Mouse (Mus musculus): Measurements from ENCODE around the gene Slc16a7.
A peak's percentile ranks its signal among the peaks of the same experiment; 100 is the strongest.

Gene Slc16a7

DNA sequence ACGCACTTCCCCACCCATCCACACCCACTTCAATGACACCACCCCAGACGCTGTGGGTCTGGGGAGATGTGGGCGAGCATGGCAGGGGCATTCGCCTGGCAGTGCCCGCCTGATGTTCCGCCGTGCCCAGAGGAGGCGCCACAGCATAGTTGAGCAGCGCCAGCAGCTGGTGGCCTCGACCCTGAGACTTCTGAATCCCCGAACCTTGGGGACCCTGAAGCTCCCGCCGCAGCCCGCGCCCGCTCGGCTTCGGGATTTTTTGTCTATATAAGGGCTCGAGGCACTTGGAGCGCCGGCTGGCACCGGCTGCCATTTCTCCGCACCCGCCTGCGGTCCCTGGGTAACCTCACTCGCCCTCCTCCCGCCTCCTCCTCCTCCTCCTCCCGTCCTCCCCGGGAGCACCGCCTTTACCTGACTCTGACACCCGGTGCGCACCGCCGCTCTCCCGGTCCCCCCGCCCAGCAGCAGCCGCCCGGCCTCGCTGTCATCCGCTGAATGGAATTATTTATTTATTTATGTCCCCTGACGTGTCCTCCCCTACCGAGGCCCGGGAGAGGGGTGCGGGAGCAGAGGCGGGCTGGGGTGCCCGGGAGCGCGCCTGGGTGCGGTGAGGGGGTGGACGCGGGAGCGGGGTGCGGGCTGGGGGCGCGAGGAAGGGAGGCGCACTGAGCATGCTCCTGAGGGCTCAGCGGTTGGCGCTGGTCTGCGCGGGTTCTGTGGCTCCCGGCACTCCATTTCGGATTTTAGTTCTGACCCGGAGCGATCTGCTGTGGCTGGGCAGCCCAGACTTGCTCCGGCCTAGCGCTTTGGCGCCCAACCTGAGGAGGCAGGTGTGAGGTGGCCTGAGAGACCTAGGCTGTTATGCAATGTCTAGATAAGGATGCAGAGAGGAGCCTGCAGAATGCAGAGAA lies at the start of gene Slc16a7:
Gene Slc16a7, minus strand, starts transcription at position 590 of the 911 bp plus-strand sequence.
- peak; percentile 61 to 80 for DNase-seq (ENCODE audit: low spot score in 2 of 2)

- no peak for DNase-seq (ENCODE audit: low spot score in 2 of 2)
Observed at GRCm38 (mm10) chr10:125418795-125419194, 29.5 kb upstream of the Slc16a7 start.

- no peak for DNase-seq (ENCODE audit: low spot score in 2 of 2)
Observed at GRCm38 (mm10) chr10:125399796-125400195, 10.5 kb upstream of the Slc16a7 start.

DNA sequence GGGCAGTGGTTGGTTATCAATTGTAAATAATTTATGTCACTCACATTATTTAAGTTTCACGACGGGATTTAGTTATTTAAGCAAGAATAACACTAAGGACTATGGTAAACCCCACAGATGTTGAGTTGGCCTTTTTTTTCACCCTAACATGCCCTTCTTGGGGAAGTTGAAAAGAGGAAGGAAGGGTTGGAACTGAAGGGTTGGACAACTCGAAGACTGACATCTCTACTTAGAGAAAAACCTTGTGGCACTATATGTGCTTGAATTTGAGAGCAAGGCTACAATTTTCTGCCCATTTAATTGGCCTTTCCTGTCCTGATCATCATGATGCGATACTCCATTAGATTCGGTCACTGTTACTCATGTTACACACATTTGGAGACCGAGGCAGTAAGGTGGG lies 746 bp upstream of the Slc16a7 start:
- no peak for DNase-seq (ENCODE audit: low spot score in 2 of 2)

- peak in 1 of 2 experiments; percentile 61 for DNase-seq (ENCODE audit: low spot score in 2 of 2)
Observed at GRCm38 (mm10) chr10:125388481-125388875, 787 bp downstream of the Slc16a7 start.

DNA sequence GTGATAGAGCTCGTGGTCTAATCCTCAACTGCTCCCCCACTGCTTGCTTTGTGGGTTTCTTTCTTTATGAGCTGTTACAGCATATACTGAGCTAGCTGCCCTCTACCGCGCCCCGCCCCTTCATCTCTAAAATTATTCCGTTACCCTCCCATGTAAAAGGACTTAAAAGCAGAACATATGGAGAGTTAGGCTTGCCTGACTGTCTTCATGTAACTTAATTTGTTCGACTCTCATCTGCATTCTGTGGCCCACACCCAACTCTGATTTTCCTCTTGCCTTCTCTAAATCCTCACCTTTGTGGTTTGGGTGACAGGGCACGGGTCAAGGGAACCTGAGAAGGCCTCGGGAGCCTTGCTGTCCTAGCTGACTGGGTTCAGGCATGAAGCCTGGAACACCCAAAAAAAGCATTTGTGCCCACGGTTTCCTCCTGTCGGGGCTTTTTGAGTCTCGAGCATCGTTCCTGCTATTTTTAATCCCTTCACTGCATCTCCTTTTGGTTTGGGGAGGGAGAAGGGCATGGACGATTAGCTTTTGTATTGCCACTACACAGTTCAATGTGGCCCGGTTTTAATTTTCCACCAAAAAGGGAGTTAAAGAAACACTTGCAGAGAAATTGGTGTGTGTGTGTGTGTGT lies 1.4 kb downstream of the Slc16a7 start:
- DNase-seq (ENCODE audit: low spot score in 2 of 2), result peak in 1 of 2 experiments; percentile 60

GRCm38 (mm10) chr10:125375526-125375925 lies 13.7 kb downstream of the Slc16a7 start:
- no peak for DNase-seq (ENCODE audit: low spot score in 2 of 2)

DNA sequence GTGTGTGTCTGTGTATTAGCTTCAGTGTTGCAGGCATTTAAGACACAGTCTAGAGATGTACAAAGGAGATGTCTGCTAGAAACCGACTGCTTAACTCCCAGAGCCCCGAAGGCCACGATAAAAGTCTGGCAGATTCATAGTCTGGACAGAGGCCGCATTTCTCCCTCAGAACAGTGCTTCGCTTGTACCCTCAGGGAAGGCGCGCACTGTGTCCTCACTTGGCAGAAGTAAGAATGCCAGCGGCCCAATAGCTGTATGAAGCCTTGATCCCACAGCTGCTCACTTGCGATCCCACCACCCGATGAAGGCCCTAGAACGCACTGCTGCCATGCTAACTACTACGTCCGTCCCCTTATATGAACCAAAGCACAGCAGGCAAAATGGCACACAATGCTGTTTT lies 16.6 kb downstream of the Slc16a7 start:
- DNase-seq (ENCODE audit: low spot score in 2 of 2), result no peak

GRCm38 (mm10) chr10:125371451-125371850 lies 17.8 kb downstream of the Slc16a7 start:
- no peak for DNase-seq (ENCODE audit: low spot score in 2 of 2)

DNA sequence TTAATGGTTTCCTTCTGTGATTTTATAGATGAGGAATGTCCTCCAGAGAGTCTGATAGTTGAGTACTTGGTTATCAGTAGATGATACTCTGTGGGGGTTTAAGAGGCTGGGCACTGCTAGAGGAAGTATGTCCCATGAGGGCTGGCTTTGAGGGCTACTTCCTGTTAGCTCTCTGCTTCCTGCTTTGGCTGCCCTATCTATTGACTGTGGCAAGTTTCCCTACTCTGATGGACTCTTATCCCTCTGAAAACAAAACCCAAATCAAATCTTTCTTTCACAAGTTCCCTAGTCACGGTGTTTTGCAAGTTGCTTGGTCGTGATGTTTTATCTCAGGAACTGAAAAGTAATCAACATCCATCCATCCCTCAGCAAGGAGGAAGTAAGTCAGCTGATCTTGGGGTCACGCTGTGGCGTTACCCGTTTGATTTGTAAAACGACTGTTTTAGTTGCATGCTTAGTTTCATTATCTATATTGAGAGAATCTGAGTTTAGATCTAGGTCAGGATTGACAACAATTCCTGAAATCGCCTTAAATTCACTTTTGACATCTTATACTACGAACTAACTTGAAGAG lies 19.1 kb downstream of the Slc16a7 start:
- DNase-seq (ENCODE audit: low spot score in 2 of 2), result peak in 1 of 2 experiments; percentile 22

- no peak for DNase-seq (ENCODE audit: low spot score in 2 of 2)
Observed at GRCm38 (mm10) chr10:125358479-125358878, 30.8 kb downstream of the Slc16a7 start.

DNA sequence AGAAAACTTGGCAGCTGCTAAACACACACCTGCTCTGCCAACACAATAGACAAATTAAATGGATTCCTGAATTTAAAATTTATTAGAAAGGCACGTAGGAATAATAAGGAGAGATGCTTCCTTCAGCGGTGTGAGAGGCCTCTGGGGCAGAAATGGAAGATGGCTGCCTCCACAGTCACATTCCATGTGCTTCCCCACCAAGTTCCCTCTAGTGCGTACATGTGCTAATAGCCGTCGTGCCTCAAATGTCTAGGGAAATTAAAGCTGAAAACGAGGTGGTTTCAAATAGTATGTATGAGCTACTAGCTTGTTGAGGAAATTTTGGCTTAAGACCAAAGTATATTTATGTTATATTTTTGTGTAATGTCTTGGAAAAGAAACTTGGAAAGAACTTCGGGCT lies 36.5 kb downstream of the Slc16a7 start:
- DNase-seq (ENCODE audit: low spot score in 2 of 2), result no peak

DNA sequence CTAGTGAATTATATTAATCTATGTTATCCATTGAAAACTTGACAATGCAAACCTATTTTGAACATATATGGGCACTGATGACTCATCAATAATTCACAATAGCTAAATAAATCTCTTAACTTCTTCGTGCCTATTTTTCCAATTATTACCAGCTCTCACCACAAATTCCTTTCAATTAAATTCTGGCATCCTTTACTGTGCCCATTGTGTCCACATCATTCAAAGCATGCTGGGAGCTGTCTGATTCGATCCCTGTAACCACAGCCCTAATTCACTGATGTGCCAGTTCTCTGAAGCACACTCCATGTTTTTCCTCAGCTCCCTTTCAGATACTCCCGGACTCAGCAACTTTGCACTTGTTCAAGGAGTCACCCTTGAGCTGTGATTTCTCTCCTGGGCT lies 41.1 kb downstream of the Slc16a7 start:
- no peak for DNase-seq (ENCODE audit: low spot score in 2 of 2)

- DNase-seq (ENCODE audit: low spot score in 2 of 2), result no peak
Observed at GRCm38 (mm10) chr10:125347149-125347548, 42.1 kb downstream of the Slc16a7 start.

GRCm38 (mm10) chr10:125346364-125346763 lies 42.9 kb downstream of the Slc16a7 start:
- no peak for DNase-seq (ENCODE audit: low spot score in 2 of 2)

DNA sequence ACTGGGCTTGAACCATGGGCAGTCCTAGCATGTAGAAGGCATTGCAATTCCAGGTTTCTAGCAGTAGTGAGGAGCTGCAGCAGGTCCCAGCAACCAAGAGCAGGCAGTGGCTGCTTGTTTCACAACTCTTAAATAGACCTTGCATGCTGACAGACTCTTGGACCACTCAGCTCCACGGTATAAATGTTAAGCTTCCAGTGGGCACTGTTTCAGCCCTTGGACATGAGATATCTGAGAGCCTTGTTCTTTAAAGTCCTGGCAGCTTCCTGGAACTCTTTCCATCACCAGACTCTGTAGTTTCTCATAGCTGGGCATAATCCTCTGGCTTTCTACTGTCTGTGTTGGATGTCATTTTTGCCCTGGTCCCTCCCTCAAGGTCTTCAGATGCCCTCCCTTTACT lies 43.7 kb downstream of the Slc16a7 start:
- DNase-seq (ENCODE audit: low spot score in 2 of 2), result no peak

DNA sequence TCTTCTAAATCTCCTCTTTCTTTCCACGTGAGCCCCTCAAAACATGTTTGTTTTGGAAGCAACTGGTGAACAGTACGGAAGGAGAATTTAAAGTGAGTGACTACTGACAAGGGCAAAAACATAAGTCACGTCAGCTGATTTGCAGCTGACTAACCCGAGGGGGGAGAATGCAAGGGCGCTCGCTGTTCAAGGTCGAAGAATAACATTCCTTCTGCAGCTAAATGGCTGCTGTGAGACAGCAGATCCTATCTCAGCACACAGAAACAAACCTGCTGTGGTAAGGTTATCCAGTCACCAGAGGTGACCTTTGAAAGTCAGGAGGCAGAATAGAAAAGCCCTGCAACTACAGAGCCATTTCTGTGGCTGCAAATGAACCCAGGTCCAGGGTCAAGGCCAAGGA lies 47.1 kb downstream of the Slc16a7 start:
- no peak for DNase-seq (ENCODE audit: low spot score in 2 of 2)

GRCm38 (mm10) chr10:125333799-125334198 lies 55.5 kb downstream of the Slc16a7 start:
- DNase-seq (ENCODE audit: low spot score in 2 of 2), result no peak

DNA sequence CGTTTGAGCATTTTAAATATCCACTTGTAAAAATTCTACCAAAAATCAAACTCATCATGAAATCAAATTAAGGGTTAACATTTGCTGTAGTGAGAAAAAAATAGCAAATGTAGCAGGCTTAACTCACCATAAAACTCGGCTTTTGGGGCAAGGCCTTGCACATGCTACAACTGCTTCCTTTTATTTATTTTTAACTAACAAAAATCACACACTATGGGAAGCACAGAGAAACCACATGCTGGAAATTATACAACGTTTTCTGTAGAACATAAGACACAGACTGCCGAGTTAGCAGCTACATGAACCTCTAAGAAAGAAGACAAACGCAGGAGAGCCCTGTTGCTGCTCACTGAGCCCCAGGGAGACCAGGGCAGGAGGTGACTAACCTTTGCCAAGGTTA lies 57.9 kb downstream of the Slc16a7 start:
- no peak for DNase-seq (ENCODE audit: low spot score in 2 of 2)

GRCm38 (mm10) chr10:125328331-125329063 lies 60.8 kb downstream of the Slc16a7 start:
- DNase-seq (ENCODE audit: low spot score in 2 of 2), result no peak

DNA sequence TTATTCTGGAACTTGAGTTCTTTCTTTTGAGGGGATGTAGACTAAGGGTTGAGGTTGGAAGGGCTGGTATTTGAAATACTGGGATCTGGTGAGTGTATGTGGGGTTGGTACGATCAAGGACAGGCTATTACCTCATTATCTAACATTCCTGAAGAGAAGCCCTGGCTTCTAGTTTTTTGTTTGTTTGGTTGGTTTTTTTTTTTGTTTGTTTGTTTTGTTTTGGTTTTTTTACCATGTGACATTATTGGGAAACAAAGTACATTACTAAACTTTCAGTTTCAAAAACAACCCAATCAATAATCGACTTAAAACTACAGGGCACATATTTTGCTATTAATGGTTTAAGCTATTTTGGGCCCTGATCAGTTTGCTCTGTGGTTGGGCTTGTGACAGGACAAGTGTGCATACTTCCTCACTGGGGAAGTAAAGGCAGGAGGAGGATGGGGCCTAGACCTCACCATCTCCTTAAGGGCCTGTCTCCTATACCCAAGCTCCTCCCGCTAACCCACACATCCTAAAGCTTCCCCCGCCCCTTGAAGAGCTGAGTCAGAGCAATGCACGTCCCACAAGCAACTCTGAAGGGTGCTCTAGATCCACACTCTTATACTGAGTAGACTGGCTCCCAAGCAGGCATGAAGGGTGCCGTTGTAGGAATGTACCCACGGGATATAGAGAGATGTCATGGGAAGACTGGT lies 64.2 kb downstream of the Slc16a7 start:
- no peak for DNase-seq (ENCODE audit: low spot score in 2 of 2)

Measured in spleen, postnatal 4 days (tissue).